ENCODE assay signal across 9 mouse cellular contexts in the genomic region with DNA sequence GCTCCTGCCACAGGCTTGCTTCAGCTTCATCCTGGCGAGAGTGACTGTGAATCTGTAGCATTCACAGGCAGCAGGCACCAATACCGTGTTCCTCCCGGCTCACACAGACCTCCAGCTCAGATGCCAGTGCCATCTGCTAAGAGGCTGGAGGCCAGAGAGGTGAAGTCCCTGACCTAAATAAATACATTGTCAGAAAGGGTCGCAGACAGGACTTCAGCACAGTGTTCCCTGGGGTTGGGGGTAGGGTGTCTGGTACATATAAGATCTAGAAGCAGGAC. TPM values are rescaled to one million over a fixed set of nuclear protein-coding genes. Genes with fewer than 3 reads are reported as not detected.
DNase-seq lines count a peak whose midpoint lies in the region; ATAC-seq and TF ChIP-seq lines count a peak whose summit lies in the region.
"Had no signal": no experiment of that assay in that cellular context is flagged by ENCODE, and none has a peak within 500 bp of the region (broad histone marks: within the 10 kb centered on the region; RNA-seq: fewer than 3 reads in every experiment).

No protein-coding gene starts in this region.

- peak overlapping the region; percentile 60; the same call in 1 of the 2 replicates for H3K27ac ChIP-seq in kidney, postnatal 0 days
- H3K27ac ChIP-seq in intestine, embryonic 14.5 days (ENCODE audit: low read depth), result peak overlapping the region; percentile 81
- peak overlapping the region; percentile 91 for H3K27ac ChIP-seq in neural tube, embryonic 11.5 days (ENCODE audit: low read depth, low read length)

- H3K9me3 ChIP-seq in kidney, postnatal 0 days (replicated peaks; ENCODE audit: low read length), result no peaks in the 10 kb centered on the region
- no peaks in the 10 kb centered on the region for H3K9me3 ChIP-seq in intestine, embryonic 14.5 days (ENCODE audit: control insufficient read depth, low read length)
- H3K9me3 ChIP-seq in neural tube, embryonic 11.5 days (ENCODE audit: control insufficient read depth, low read length), result no peaks in the 10 kb centered on the region

- 25% methylated on average over 4 of the region's 4 CpGs for WGBS in kidney, postnatal 0 days
- WGBS in intestine, embryonic 14.5 days, result 32% methylated on average over 4 of the region's 4 CpGs
- WGBS in neural tube, embryonic 11.5 days, result 29% methylated on average over 4 of the region's 4 CpGs

- no peak overlapping the region for H3K9ac ChIP-seq in kidney, postnatal 0 days (ENCODE audit: low read depth, low read length)
- H3K9ac ChIP-seq in intestine, embryonic 14.5 days (ENCODE audit: low read length), result no peak overlapping the region
- peak overlapping the region; percentile 67 for H3K9ac ChIP-seq in neural tube, embryonic 11.5 days (ENCODE audit: low read length)

- H3K36me3 ChIP-seq in kidney, postnatal 0 days (ENCODE audit: insufficient read depth, low read length), result no peaks in the 10 kb centered on the region
- no peaks in the 10 kb centered on the region for H3K36me3 ChIP-seq in intestine, embryonic 14.5 days (ENCODE audit: control insufficient read depth, insufficient read depth, low read length)
- no peaks in the 10 kb centered on the region for H3K36me3 ChIP-seq in neural tube, embryonic 11.5 days (ENCODE audit: control insufficient read depth, insufficient read depth, low read length)

- peak overlapping the region; percentile 75; the same call in 1 of the 2 replicates for H3K4me2 ChIP-seq in kidney, postnatal 0 days (ENCODE audit: low read length)
- H3K4me2 ChIP-seq in intestine, embryonic 14.5 days (ENCODE audit: low read length), result peak overlapping the region; percentile 70
- peak overlapping the region; percentile 62 for H3K4me2 ChIP-seq in neural tube, embryonic 11.5 days (ENCODE audit: low read depth)

- H3K4me1 ChIP-seq in kidney, postnatal 0 days (replicated peaks; ENCODE audit: insufficient read depth, low read length), result peaks cover 31% of the 10 kb centered on the region
- peaks cover 72% of the 10 kb centered on the region for H3K4me1 ChIP-seq in intestine, embryonic 14.5 days (replicated peaks; ENCODE audit: control insufficient read depth, insufficient read depth, low read length)
- H3K4me1 ChIP-seq in neural tube, embryonic 11.5 days (ENCODE audit: control insufficient read depth, insufficient read depth, low read length), result peaks cover 70% of the 10 kb centered on the region

- no peak for TF ChIP-seq CTCF in kidney, postnatal 0 days (IDR thresholded peaks at IDR 0.05; ENCODE audit: low read depth)

- ATAC-seq in kidney, postnatal 0 days (replicated peaks; ENCODE audit: low FRiP score, low read depth), result no peak
- no peak for ATAC-seq in intestine, embryonic 14.5 days (replicated peaks; ENCODE audit: low FRiP score, low TSS enrichment, low read depth)
- ATAC-seq in neural tube, embryonic 11.5 days (ENCODE audit: insufficient read depth, low FRiP score, low TSS enrichment), result no peak
- ATAC-seq in megakaryocyte-erythroid progenitor cell, adult 5-6 weeks (replicated peaks; ENCODE audit: low FRiP score, low TSS enrichment, poor library complexity, severe bottlenecking), result no peak

- no peak for DNase-seq in kidney, postnatal 0 days (ENCODE audit: low spot score)
- no peak for DNase-seq in kidney, postnatal 25 days
- DNase-seq in embryo, embryonic 9.5 days (ENCODE audit: extremely low spot score), result peak; percentile 40
- no peak for DNase-seq in intestine, embryonic 14.5 days (ENCODE audit: low spot score)
- no peak for DNase-seq in neural tube, embryonic 11.5 days (ENCODE audit: low spot score)
- DNase-seq in frontal cortex, adult 2 months (ENCODE audit: extremely low spot score in 1 of 2, low spot score in 1 of 2), result no peak
- DNase-seq in gastrocnemius, adult 8-10 months (ENCODE audit: low spot score in 2 of 2), result no peak

- H3K27me3 ChIP-seq in kidney, postnatal 0 days (ENCODE audit: insufficient read depth, low read length), result no peaks in the 10 kb centered on the region
- H3K27me3 ChIP-seq in intestine, embryonic 14.5 days (replicated peaks; ENCODE audit: control insufficient read depth, insufficient read depth, low read length), result no peaks in the 10 kb centered on the region
- H3K27me3 ChIP-seq in neural tube, embryonic 11.5 days (ENCODE audit: control insufficient read depth, insufficient read depth, low read length), result no peaks in the 10 kb centered on the region

- H3K4me3 ChIP-seq in kidney, postnatal 0 days (replicated peaks; ENCODE audit: low read depth, low read length), result no peak overlapping the region
- no peak overlapping the region for H3K4me3 ChIP-seq in intestine, embryonic 14.5 days (ENCODE audit: low read depth, low read length)
- H3K4me3 ChIP-seq in neural tube, embryonic 11.5 days (ENCODE audit: low read depth, low read length), result no peak overlapping the region

RNA-seq across cellular contexts. Expression of a gene that starts 22.3 kb away (rescaled TPM):
- polyA plus RNA-seq in kidney, postnatal 0 days (2015; fragmentation: Nextera tagmentation; extraction: Ambion mirVana), result 16.0 and 18.1 TPM in 2 replicates
- polyA plus RNA-seq in intestine, embryonic 14.5 days (2014; fragmentation: Nextera tagmentation; extraction: Ambion mirVana), result 38.7 and 40.6 TPM in 2 replicates
- polyA plus RNA-seq in neural tube, embryonic 11.5 days (2014; fragmentation: Nextera tagmentation; extraction: Ambion mirVana), result 62.8 and 86.7 TPM in 2 replicates
- polyA plus RNA-seq in frontal cortex, adult 2 months (2012; rRNA removed), result 90.9 and 92.7 TPM in 2 replicates
- 10 to 100 TPM in 2 of 4 experiments, 1 to 10 TPM in 2; 8.1 to 11.1 (median 9.4) TPM for total RNA-seq in gastrocnemius, adult 8-10 months (2022)
- 1.7 and 5.5 TPM in 2 replicates for total RNA-seq in megakaryocyte-erythroid progenitor cell, adult 5-6 weeks (2014; fragmentation: Nextera tagmentation)
- 0.56 and 0.88 TPM in 2 replicates for total RNA-seq in megakaryocyte-erythroid progenitor cell, adult 5-6 weeks (2017)

RNA-seq across cellular contexts. Expression of a gene that starts 28.0 kb away (rescaled TPM):
- polyA plus RNA-seq in kidney, postnatal 0 days (2015; fragmentation: Nextera tagmentation; extraction: Ambion mirVana), result not detected in 2 replicates
- 67.3 TPM in 1 of 2 replicates, not detected in the other for polyA plus RNA-seq in intestine, embryonic 14.5 days (2014; fragmentation: Nextera tagmentation; extraction: Ambion mirVana)
- not detected in 2 replicates for polyA plus RNA-seq in neural tube, embryonic 11.5 days (2014; fragmentation: Nextera tagmentation; extraction: Ambion mirVana)
- polyA plus RNA-seq in frontal cortex, adult 2 months (2012; rRNA removed), result 0.10 TPM in 1 of 2 replicates, not detected in the other
- total RNA-seq in gastrocnemius, adult 8-10 months (2022), result not detected
- total RNA-seq in megakaryocyte-erythroid progenitor cell, adult 5-6 weeks (2014; fragmentation: Nextera tagmentation), result not detected in 2 replicates
- not detected in 2 replicates for total RNA-seq in megakaryocyte-erythroid progenitor cell, adult 5-6 weeks (2017)
- total RNA-seq: hematopoietic stem cell, adult 5-6 weeks had no signal

RNA-seq across cellular contexts. Expression of a gene that starts 29.3 kb away (rescaled TPM):
- 10.2 and 11.1 TPM in 2 replicates for polyA plus RNA-seq in kidney, postnatal 0 days (2015; fragmentation: Nextera tagmentation; extraction: Ambion mirVana)
- 6.4 and 15.5 TPM in 2 replicates for polyA plus RNA-seq in intestine, embryonic 14.5 days (2014; fragmentation: Nextera tagmentation; extraction: Ambion mirVana)
- 1.0 TPM in 1 of 2 replicates, not detected in the other for polyA plus RNA-seq in neural tube, embryonic 11.5 days (2014; fragmentation: Nextera tagmentation; extraction: Ambion mirVana)
- 0.54 TPM in 1 of 2 replicates, not detected in the other for polyA plus RNA-seq in frontal cortex, adult 2 months (2012; rRNA removed)
- total RNA-seq in gastrocnemius, adult 8-10 months (2022), result 1 to 10 TPM in 1 of 4 experiments, not detected in 3; 1.6 TPM
- total RNA-seq in megakaryocyte-erythroid progenitor cell, adult 5-6 weeks (2014; fragmentation: Nextera tagmentation), result not detected in 2 replicates
- not detected in 2 replicates for total RNA-seq in megakaryocyte-erythroid progenitor cell, adult 5-6 weeks (2017)
- total RNA-seq: hematopoietic stem cell, adult 5-6 weeks had no signal

RNA-seq across cellular contexts. Expression of a gene that starts 38.5 kb away (rescaled TPM):
- 2.4 and 3.8 TPM in 2 replicates for polyA plus RNA-seq in kidney, postnatal 0 days (2015; fragmentation: Nextera tagmentation; extraction: Ambion mirVana)
- 4.7 and 5.2 TPM in 2 replicates for polyA plus RNA-seq in intestine, embryonic 14.5 days (2014; fragmentation: Nextera tagmentation; extraction: Ambion mirVana)
- 0.82 TPM in 1 of 2 replicates, not detected in the other for polyA plus RNA-seq in neural tube, embryonic 11.5 days (2014; fragmentation: Nextera tagmentation; extraction: Ambion mirVana)
- 1.3 and 1.4 TPM in 2 replicates for polyA plus RNA-seq in frontal cortex, adult 2 months (2012; rRNA removed)
- total RNA-seq in gastrocnemius, adult 8-10 months (2022), result under 1 TPM; 0.36 to 0.99 (median 0.62) TPM
- total RNA-seq in megakaryocyte-erythroid progenitor cell, adult 5-6 weeks (2014; fragmentation: Nextera tagmentation), result not detected in 2 replicates
- total RNA-seq in megakaryocyte-erythroid progenitor cell, adult 5-6 weeks (2017), result not detected in 2 replicates
- total RNA-seq: hematopoietic stem cell, adult 5-6 weeks had no signal

RNA-seq across cellular contexts. Expression of a gene that starts 48.3 kb away (rescaled TPM):
- 19.6 and 22.4 TPM in 2 replicates for polyA plus RNA-seq in kidney, postnatal 0 days (2015; fragmentation: Nextera tagmentation; extraction: Ambion mirVana)
- 30.4 and 30.5 TPM in 2 replicates for polyA plus RNA-seq in intestine, embryonic 14.5 days (2014; fragmentation: Nextera tagmentation; extraction: Ambion mirVana)
- 39.7 and 43.8 TPM in 2 replicates for polyA plus RNA-seq in neural tube, embryonic 11.5 days (2014; fragmentation: Nextera tagmentation; extraction: Ambion mirVana)
- 21.8 and 23.8 TPM in 2 replicates for polyA plus RNA-seq in frontal cortex, adult 2 months (2012; rRNA removed)
- total RNA-seq in gastrocnemius, adult 8-10 months (2022), result 1 to 10 TPM; 6.5 to 8.2 (median 7.4) TPM
- total RNA-seq in megakaryocyte-erythroid progenitor cell, adult 5-6 weeks (2014; fragmentation: Nextera tagmentation), result 33.9 and 43.0 TPM in 2 replicates
- total RNA-seq in megakaryocyte-erythroid progenitor cell, adult 5-6 weeks (2017), result 18.8 and 25.7 TPM in 2 replicates
